Mouse (Mus musculus): Measurements from ENCODE around the gene Mecom. TPM values are rescaled to one million over a fixed set of nuclear protein-coding genes. Genes with fewer than 3 reads are reported as not detected.

Mecom gene
- total and polyA plus RNA-seq, 3 experiments: not detected

- no peaks in the 10 kb centered on the region for H3K79me2 ChIP-seq (replicated peaks; ENCODE audit: control insufficient read depth, extremely low read depth, insufficient read depth, poor library complexity, severe bottlenecking)
- in situ Hi-C loops (cut with MboI; ENCODE audit: low pct_ligation_motif_present, low pct_unique_long_range_greater_than_20kb, low sequenced_read_pairs) (no loop called here), dilution Hi-C loops (cut with MboI; ENCODE audit: extremely low pct_ligation_motif_present, extremely low pct_unique_long_range_greater_than_20kb, low sequenced_read_pairs) (no loop called here)
- H3K9me3 ChIP-seq (replicated peaks; ENCODE audit: low read length): no peaks in the 10 kb centered on the region
- no peak overlapping the region for H3K27ac ChIP-seq (ENCODE audit: insufficient read depth, low read depth)
- no peak overlapping the region for H3K4me2 ChIP-seq (ENCODE audit: insufficient read depth, low read depth, poor library complexity, severe bottlenecking)
- peaks cover 0 to 16% of the 10 kb centered on the region in 2 experiments; a peak in 2 of 4 replicates for H3K4me1 ChIP-seq (ENCODE audit: control insufficient read depth in 1 of 2, insufficient read depth in 2 of 2)
- H3K9ac ChIP-seq (ENCODE audit: insufficient read depth, low read depth): no peak overlapping the region
- no peaks in the 10 kb centered on the region for H3K27me3 ChIP-seq (replicated peaks)
- no peak for DNase-seq (ENCODE audit: extremely low read depth)
- TF ChIP-seq MYC (IDR thresholded peaks at IDR 0.05; ENCODE audit: low read depth, low read length) (no peak), TCF12 (IDR thresholded peaks at IDR 0.05; ENCODE audit: low read depth, low read length) (no peak), CHD1 (IDR thresholded peaks at IDR 0.05; ENCODE audit: low read depth, low read length) (no peak), CHD2 (IDR thresholded peaks at IDR 0.05; ENCODE audit: low read length) (no peak), MAX (IDR thresholded peaks at IDR 0.05; ENCODE audit: low read length) (no peak), MEF2A (IDR thresholded peaks at IDR 0.05; ENCODE audit: borderline replicate concordance, low read depth, low read length) (no peak), RCOR1 (conservative IDR thresholded peaks at IDR 0.05; ENCODE audit: low read depth, low read length) (no peak), ETS1 (conservative IDR thresholded peaks at IDR 0.05; ENCODE audit: low read depth, low read length) (no peak), JUN (IDR thresholded peaks at IDR 0.05; ENCODE audit: insufficient read depth, low read depth, low read length) (no peak), NRF1 (IDR thresholded peaks at IDR 0.05; ENCODE audit: low read depth, low read length) (no peak), BHLHE40 (IDR thresholded peaks at IDR 0.05; ENCODE audit: low read depth, low read length) (no peak), USF1 (IDR thresholded peaks at IDR 0.05; ENCODE audit: low read depth, low read length) (no peak), CTCF (conservative IDR thresholded peaks at IDR 0.05 in 1 of 2, IDR thresholded peaks at IDR 0.05 in 1 of 2; ENCODE audit: low read depth in 2 of 2, low read length in 2 of 2) (no peak), HCFC1 (IDR thresholded peaks at IDR 0.05; ENCODE audit: low read depth, low read length) (no peak), ELF1 (IDR thresholded peaks at IDR 0.05; ENCODE audit: low read depth, low read length) (no peak), ZMIZ1 (IDR thresholded peaks at IDR 0.05; ENCODE audit: low read depth, low read length) (no peak), EP300 (IDR thresholded peaks at IDR 0.05; ENCODE audit: low read length) (no peak), RAD21 (IDR thresholded peaks at IDR 0.05; ENCODE audit: low read depth, low read length) (no peak), PAX5 (IDR thresholded peaks at IDR 0.05; ENCODE audit: low read length) (no peak), ZC3H11A (IDR thresholded peaks at IDR 0.05; ENCODE audit: low read depth, low read length) (no peak)
- H3K4me3 ChIP-seq (replicated peaks in 1 of 3; ENCODE audit: low read depth in 2 of 3, low read length in 2 of 3, poor library complexity in 1 of 3): no peak overlapping the region
- H3K36me3 ChIP-seq (replicated peaks in 1 of 2; ENCODE audit: control insufficient read depth in 1 of 2, insufficient read depth in 1 of 2, low read length in 1 of 2): no peaks in the 10 kb centered on the region
Measured at GRCm38 (mm10) chr3:29993346-29993745, 554.5 kb downstream of the Mecom start.

GRCm38 (mm10) chr3:29991523-29991922 lies 556.3 kb downstream of the Mecom start:
- no peak overlapping the region for H3K27ac ChIP-seq (ENCODE audit: insufficient read depth, low read depth)
- H3K79me2 ChIP-seq (replicated peaks; ENCODE audit: control insufficient read depth, extremely low read depth, insufficient read depth, poor library complexity, severe bottlenecking): no peaks in the 10 kb centered on the region
- H3K4me3 ChIP-seq (replicated peaks in 1 of 3; ENCODE audit: low read depth in 2 of 3, low read length in 2 of 3, poor library complexity in 1 of 3): no peak overlapping the region
- H3K4me2 ChIP-seq (ENCODE audit: insufficient read depth, low read depth, poor library complexity, severe bottlenecking): no peak overlapping the region
- H3K36me3 ChIP-seq (replicated peaks in 1 of 2; ENCODE audit: control insufficient read depth in 1 of 2, insufficient read depth in 1 of 2, low read length in 1 of 2): no peaks in the 10 kb centered on the region
- no peaks in the 10 kb centered on the region for H3K27me3 ChIP-seq (replicated peaks)
- TF ChIP-seq MXI1 (IDR thresholded peaks at IDR 0.05; ENCODE audit: low read depth, low read length): no peak
- TF ChIP-seq ZC3H11A (IDR thresholded peaks at IDR 0.05; ENCODE audit: low read depth, low read length): no peak
- no peak for TF ChIP-seq CHD1 (IDR thresholded peaks at IDR 0.05; ENCODE audit: low read depth, low read length)
- no peak for TF ChIP-seq ZKSCAN1 (IDR thresholded peaks at IDR 0.05; ENCODE audit: borderline replicate concordance, low read depth, low read length)
- peak; percentile 71 for TF ChIP-seq EP300 (IDR thresholded peaks at IDR 0.05; ENCODE audit: low read length)
- TF ChIP-seq USF1 (IDR thresholded peaks at IDR 0.05; ENCODE audit: low read depth, low read length): no peak
- no peak for TF ChIP-seq RCOR1 (conservative IDR thresholded peaks at IDR 0.05; ENCODE audit: low read depth, low read length)
- peaks cover 0 to 16% of the 10 kb centered on the region in 2 experiments; a peak in 2 of 4 replicates for H3K4me1 ChIP-seq (ENCODE audit: control insufficient read depth in 1 of 2, insufficient read depth in 2 of 2)
- no peaks in the 10 kb centered on the region for H3K9me3 ChIP-seq (replicated peaks; ENCODE audit: low read length)
- H3K9ac ChIP-seq (ENCODE audit: insufficient read depth, low read depth): no peak overlapping the region
- in situ Hi-C loops (cut with MboI; ENCODE audit: low pct_ligation_motif_present, low pct_unique_long_range_greater_than_20kb, low sequenced_read_pairs): no loop called here
- DNase-seq (ENCODE audit: extremely low read depth): peak; percentile 61
- dilution Hi-C loops (cut with MboI; ENCODE audit: extremely low pct_ligation_motif_present, extremely low pct_unique_long_range_greater_than_20kb, low sequenced_read_pairs): no loop called here

Measured in CH12.LX (cell line).